Mouse (Mus musculus): ENCODE data around the gene Faxc.

DNA sequence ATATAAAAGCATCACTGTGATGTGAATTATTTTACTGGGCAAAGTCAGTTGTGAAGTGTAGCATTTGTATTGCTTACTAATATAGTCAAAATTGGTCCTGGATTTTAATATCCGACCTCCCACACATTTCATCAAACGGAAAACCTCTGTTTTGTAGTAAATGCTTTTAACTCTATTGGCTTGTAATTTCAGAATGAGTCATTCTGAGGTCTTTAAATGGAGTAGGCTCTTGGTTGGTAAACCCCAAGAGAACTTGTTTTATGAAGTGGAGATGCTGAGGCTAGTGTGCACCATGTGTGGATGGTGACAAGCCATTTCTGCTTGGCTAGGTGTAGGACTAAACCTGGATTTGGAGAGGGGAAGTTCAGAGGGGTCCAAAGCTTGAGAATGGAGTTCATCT lies 4.2 kb downstream of the Faxc start:
- TF ChIP-seq CTCF (IDR thresholded peaks at IDR 0.05; ENCODE audit: control insufficient read depth, insufficient read depth, insufficient read length) (no peak), MAX (IDR thresholded peaks at IDR 0.05) (no peak), CEBPB (IDR thresholded peaks at IDR 0.05; ENCODE audit: low read depth) (no peak), USF1 (IDR thresholded peaks at IDR 0.05; ENCODE audit: low read depth) (no peak), MYOG (IDR thresholded peaks at IDR 0.05; ENCODE audit: control insufficient read depth, extremely low read depth, insufficient read length) (no peak), MYOD1 (IDR thresholded peaks at IDR 0.05; ENCODE audit: control insufficient read depth, insufficient read length, low read depth) (no peak), FOSL1 (IDR thresholded peaks at IDR 0.05; ENCODE audit: insufficient read depth, low read length, poor library complexity, severe bottlenecking) (no peak)
